Mouse (Mus musculus): ENCODE results near the gene Pbrm1.

Pbrm1 gene

GRCm38 (mm10) chr14:31169508-31169907 is 150.6 kb downstream of the Pbrm1 start:
- no peak for DNase-seq

- no peak for DNase-seq
These were observed 152.0 kb downstream of the Pbrm1 start for GRCm38 (mm10) chr14:31170963-31171362.
